Mouse (Mus musculus) liver, embryonic 14.5 days (tissue): Measurements from ENCODE around the gene Eif2b4.

Experiments
- CTCF ChIP-seq: IDR thresholded peaks from 2 replicates; pipeline ENCODE4 v1.5.1; 2016; ENCODE audit warnings: antibody characterized with exemption, low read depth, control low read depth
- EP300 ChIP-seq: IDR thresholded peaks from 2 replicates; pipeline ENCODE4 v1.6.1; 2016; ENCODE audit warnings: antibody characterized with exemption, low read depth

DNA sequence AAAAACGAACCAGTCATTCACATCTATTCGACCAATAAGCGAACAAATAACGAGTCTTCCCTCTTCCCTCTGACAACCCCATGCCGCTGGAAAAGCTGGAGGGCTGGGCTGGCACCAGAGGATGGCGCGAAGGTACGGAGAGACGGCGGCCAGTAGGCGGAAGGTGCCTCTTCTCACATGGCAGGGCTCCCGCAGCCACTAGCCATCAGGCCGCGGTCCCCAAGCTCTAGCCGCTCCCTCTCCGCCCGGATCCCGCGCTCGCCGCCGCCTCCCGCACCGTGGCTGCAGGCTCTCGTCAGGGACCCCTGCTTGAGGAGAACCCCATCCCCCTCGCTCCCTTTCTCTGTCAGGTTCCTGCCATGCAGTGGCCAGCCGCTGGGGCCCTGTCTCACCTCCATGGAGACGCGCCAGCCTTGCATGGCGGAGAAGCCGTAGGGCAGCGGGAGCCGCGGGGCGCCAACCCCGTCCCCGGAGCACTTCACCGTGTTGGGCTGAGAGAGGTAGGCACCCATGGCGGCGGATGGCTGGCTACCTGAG lies 26.7 kb upstream of the Eif2b4 start:
- peak; percentile 36 for TF ChIP-seq CTCF
- TF ChIP-seq EP300: no peak
